Mouse (Mus musculus) intestine, embryonic 14.5 days (tissue): ENCODE data around the gene Ces2c. TPM values are rescaled to one million over a fixed set of nuclear protein-coding genes. Genes with fewer than 3 reads are reported as not detected.
A peak's percentile ranks its signal among the peaks of the same experiment; 100 is the strongest.
"Not testable (repeated sequence)": the region's sequence is repeated elsewhere in the genome, so short reads cannot be mapped to it uniquely, and the experiment has no call there.

Source experiments
- ATAC-seq: fragments of 200-750 bp; cut with Nextera tagmentation; replicated peaks from 2 replicates; pipeline ENCODE4 v1.8.0; 2017; ENCODE audit warnings: low read depth, moderate number of reproducible peaks, moderate TSS enrichment, moderate library complexity; ENCODE audit not compliant: low FRiP score, low TSS enrichment
- DNase-seq: peaks from one replicate; pipeline ENCODE4 v3.0.0-alpha.2; 2018; ENCODE audit warnings: low spot score
- H3K27ac ChIP-seq: fragments of 300-500 bp; sonication (generic); 2 replicates; pipeline ENCODE4 v1.5.1; 2014; ENCODE audit warnings: low read depth, mild to moderate bottlenecking, control low read depth
- H3K27me3 ChIP-seq: fragments of 300-500 bp; sonication (generic); replicated peaks from 2 replicates; pipeline ENCODE4 v1.6.1; 2014; ENCODE audit warnings: low read length, control low read depth; ENCODE audit not compliant: control insufficient read depth, insufficient read depth
- H3K36me3 ChIP-seq: fragments of 300-500 bp; sonication (generic); 2 replicates; pipeline ENCODE4 v1.6.1; 2014; ENCODE audit warnings: low read length, control low read depth; ENCODE audit not compliant: control insufficient read depth, insufficient read depth
- H3K4me1 ChIP-seq: fragments of 300-500 bp; sonication (generic); replicated peaks from 2 replicates; pipeline ENCODE4 v1.6.1; 2014; ENCODE audit warnings: low read length, control low read depth, mixed read lengths; ENCODE audit not compliant: control insufficient read depth, insufficient read depth
- H3K4me2 ChIP-seq: fragments of 300-500 bp; sonication (generic); 2 replicates; pipeline ENCODE4 v1.6.1; 2014; ENCODE audit warnings: low read length
- H3K4me3 ChIP-seq: fragments of 300-500 bp; sonication (generic); 2 replicates; pipeline ENCODE4 v1.5.1; 2014; ENCODE audit warnings: low read depth, low read length, control low read depth, mixed read lengths
- H3K9ac ChIP-seq: fragments of 300-500 bp; sonication (generic); 2 replicates; pipeline ENCODE4 v1.6.1; 2014; ENCODE audit warnings: mild to moderate bottlenecking, low read length
- H3K9me3 ChIP-seq: fragments of 300-500 bp; sonication (generic); 2 replicates; pipeline ENCODE4 v1.6.1; 2016; ENCODE audit warnings: low read length, control low read depth; ENCODE audit not compliant: control insufficient read depth
- WGBS: fragments of 180-500 bp; shearing (Covaris S2); extraction: QIAGEN DNeasy Blood & Tissue Kit; methylation state at CpG from one replicate; pipeline ENCODE4 v1.1.7; 2014; 5-methylcytosine and 5-hydroxymethylcytosine counted together
- polyA plus RNA-seq: library from polyadenylated mRNA; unstranded; fragments of >200 nt; fragmentation: Nextera tagmentation; extraction: Ambion mirVana; gene quantifications from 2 replicates; pipeline ENCODE4 v1.2.1, GENCODE M21; 2014

Gene Ces2c
- polyA plus RNA-seq, 1 experiment from 2014 or later: 0.55 TPM

DNA sequence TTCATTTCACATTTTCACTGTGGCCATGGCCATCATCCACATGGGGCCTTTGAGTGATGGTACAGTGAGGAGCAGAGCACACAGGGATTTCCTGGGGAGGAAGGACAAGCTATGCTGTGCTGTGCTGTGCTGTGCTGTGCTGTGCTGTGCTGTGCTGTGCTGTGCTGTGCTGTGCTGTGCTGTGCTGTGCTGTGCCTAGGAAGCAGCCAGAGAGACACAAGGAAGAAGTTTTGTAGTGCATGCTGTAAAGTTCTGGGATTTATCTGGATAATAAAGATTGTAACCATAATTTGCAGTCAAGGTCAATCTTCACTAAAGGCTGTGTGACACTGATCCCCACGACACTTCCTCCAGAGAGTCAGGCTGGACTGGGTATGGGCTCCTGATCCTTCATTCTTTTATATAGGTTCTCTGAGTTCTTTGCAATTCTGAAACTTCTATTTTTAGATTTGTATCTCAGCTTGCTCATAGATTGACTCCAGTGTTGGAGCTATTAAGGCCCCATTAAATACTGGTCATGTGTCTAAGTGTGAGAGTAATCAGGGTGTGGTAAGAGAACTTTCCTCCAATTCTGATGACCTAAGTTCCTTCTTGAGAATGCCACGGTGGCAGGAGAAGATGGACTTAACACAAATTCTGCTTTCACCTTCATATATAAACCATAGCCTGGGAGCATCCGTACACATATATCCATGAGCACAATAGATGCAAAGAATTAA, 5.3 kb upstream of the Ces2c start:
- Histone ChIP-seq H3K4me1 (no peaks in the 10 kb centered on the region), H3K9me3 (no peaks in the 10 kb centered on the region), H3K4me2 (no peak overlapping the region), H3K4me3 (no peak overlapping the region), H3K36me3 (no peaks in the 10 kb centered on the region), H3K9ac (no peak overlapping the region), H3K27me3 (no peaks in the 10 kb centered on the region), H3K27ac (no peak overlapping the region)
- ATAC-seq: no peak
- WGBS: 84% methylated on average over 3 of the region's 3 CpGs
- no peak for DNase-seq

DNA sequence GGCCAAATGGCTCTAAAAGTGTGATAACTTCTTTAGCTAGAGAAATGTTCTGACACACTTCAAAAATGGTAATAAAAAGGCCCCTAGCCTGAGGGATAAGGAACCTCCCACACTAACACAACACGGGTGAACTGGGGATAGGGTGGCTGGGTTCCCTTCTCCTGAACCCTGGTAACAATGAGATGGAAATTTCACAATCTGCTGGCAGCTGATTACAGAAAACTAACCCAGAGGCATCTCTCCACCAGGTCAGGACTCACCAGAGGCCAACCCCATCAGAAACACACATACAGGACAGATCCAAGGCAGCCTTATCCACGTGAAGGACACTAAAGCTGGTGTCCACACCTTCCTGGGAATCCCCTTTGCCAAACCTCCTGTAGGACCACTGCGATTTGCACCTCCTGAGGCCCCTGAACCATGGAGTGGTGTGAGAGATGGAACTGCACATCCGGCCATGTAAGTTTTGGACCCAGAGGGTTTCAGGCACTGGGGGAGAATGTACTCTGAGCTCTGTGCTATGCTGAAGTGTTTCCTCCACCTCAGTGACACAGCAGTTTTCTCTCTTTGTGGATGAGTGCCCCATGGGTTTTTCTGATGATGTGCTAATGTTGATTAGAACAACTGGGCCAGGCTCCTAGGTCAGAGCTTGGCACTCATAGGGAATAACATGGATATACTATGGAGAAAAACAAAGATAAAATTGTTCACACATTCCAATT, 1.0 kb downstream of the Ces2c start:
- H3K9ac ChIP-seq: no peak overlapping the region
- no peaks in the 10 kb centered on the region for H3K36me3 ChIP-seq
- H3K27me3 ChIP-seq: no peaks in the 10 kb centered on the region
- no peak overlapping the region for H3K4me3 ChIP-seq
- no peak for ATAC-seq
- no peaks in the 10 kb centered on the region for H3K4me1 ChIP-seq
- H3K9me3 ChIP-seq: no peaks in the 10 kb centered on the region
- WGBS: 73% methylated on average over 4 of the region's 4 CpGs
- H3K4me2 ChIP-seq: no peak overlapping the region
- H3K27ac ChIP-seq: no peak overlapping the region
- no peak for DNase-seq

DNA sequence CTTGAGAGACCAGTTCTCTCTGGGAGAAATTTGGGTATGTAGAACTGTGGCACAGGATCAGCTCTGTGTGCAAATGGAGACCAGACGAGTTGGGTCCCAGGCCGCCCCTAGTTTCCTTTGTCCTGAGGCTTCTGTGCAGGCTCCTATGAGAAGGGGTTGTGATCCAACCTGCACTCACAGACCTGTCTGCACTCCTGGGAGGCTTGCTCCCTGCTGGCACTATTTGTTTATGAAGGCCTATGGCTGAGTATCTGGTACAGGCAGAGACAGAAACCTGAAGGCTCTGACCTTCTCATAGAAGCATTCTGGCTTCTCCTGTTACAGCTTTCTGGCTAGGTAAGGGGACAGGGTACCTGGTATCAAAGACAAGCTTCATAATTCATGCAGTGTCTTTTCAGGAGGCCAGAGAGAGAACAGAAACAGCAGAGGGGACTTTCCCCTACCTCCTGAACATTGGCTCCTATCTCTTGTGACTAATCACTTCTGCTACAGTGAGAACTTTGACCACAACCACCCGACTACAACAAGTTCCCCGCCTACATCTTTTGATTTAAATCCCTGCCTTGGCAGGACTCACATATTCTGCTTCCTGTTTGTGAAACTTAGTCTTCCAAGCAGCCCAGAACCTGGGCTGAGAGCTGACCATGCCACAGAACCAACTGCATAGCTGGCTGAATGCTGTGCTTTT, 20.1 kb downstream of the Ces2c start:
- DNase-seq, H3K9me3 ChIP-seq, H3K9ac ChIP-seq, H3K4me3 ChIP-seq, H3K27me3 ChIP-seq, H3K4me1 ChIP-seq, H3K27ac ChIP-seq, H3K36me3 ChIP-seq, H3K4me2 ChIP-seq, ATAC-seq: not testable (repeated sequence)
- WGBS: no CpG with 5 or more reads among the region's 4 CpGs

DNA sequence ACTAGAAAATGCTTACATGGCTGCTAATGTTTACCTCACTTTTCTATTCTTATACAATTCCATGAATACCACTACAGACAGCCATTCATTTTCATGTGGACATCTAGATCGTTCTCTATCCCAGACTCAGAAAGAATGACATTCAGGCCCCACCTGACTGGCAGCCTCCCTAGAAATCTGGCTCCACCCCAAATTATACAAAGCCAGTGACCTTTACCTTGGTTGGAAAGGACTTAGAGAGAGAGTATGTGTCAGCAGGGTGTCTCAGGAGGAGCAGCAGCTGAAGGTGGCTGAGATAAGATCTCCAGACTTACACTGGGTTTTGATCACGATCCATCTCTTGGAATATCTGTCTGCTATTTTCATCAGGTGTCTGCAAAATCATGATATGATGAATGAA, 22.0 kb downstream of the Ces2c start:
- H3K9me3 ChIP-seq, H3K4me1 ChIP-seq, H3K27ac ChIP-seq, ATAC-seq, H3K9ac ChIP-seq, H3K4me3 ChIP-seq, H3K4me2 ChIP-seq, H3K36me3 ChIP-seq, H3K27me3 ChIP-seq, DNase-seq: not testable (repeated sequence)
- no CpG with 5 or more reads among the region's 2 CpGs for WGBS

DNA sequence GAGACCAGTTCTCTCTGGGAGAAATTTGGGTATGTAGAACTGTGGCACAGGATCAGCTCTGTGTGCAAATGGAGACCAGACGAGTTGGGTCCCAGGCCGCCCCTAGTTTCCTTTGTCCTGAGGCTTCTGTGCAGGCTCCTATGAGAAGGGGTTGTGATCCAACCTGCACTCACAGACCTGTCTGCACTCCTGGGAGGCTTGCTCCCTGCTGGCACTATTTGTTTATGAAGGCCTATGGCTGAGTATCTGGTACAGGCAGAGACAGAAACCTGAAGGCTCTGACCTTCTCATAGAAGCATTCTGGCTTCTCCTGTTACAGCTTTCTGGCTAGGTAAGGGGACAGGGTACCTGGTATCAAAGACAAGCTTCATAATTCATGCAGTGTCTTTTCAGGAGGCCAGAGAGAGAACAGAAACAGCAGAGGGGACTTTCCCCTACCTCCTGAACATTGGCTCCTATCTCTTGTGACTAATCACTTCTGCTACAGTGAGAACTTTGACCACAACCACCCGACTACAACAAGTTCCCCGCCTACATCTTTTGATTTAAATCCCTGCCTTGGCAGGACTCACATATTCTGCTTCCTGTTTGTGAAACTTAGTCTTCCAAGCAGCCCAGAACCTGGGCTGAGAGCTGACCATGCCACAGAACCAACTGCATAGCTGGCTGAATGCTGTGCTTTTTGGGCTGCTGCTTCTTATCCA, 39.5 kb downstream of the Ces2c start:
- H3K27me3 ChIP-seq, H3K4me2 ChIP-seq, H3K9ac ChIP-seq, H3K9me3 ChIP-seq, H3K36me3 ChIP-seq, H3K4me1 ChIP-seq, H3K27ac ChIP-seq, DNase-seq, H3K4me3 ChIP-seq: not testable (repeated sequence)
- WGBS: no CpG with 5 or more reads among the region's 4 CpGs
- ATAC-seq: peak; percentile 77

DNA sequence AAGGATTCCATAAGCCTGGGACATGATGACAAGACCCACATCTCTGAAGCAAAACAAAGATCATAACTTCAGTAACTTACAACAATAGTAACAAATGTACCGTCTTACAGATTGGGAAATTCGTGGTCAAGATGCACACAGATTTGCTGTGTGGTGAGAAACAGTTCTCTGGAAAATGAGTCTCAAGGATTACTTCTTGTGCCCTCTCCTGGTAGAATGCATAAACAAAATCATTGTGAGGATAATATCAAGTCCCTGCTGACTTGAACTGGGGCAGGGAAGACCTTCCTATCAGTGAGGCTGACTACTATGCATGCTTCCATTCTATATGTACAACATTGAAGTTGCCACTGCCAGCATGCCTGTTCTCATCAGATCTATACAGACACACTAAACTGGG, 54.9 kb downstream of the Ces2c start:
- Histone ChIP-seq H3K36me3 (no peaks in the 10 kb centered on the region), H3K27ac (no peak overlapping the region), H3K27me3 (no peaks in the 10 kb centered on the region), H3K4me1 (no peaks in the 10 kb centered on the region), H3K9ac (no peak overlapping the region), H3K4me3 (no peak overlapping the region), H3K9me3 (no peaks in the 10 kb centered on the region), H3K4me2 (no peak overlapping the region)
- ATAC-seq (no peak), DNase-seq (no peak)
- 71% methylated on average over 2 of the region's 2 CpGs for WGBS

Other genes with a start within 250 kb of the Ces2c start
- 0.15 and 0.42 TPM in 2 replicates for gene Cdh16, start 222.7 kb upstream of the Ces2c start, polyA plus RNA-seq
- gene Rrad, start 215.7 kb upstream of the Ces2c start, polyA plus RNA-seq: 3.8 and 4.0 TPM in 2 replicates
- gene Ciao2b, start 205.1 kb upstream of the Ces2c start, polyA plus RNA-seq: 86.7 and 92.2 TPM in 2 replicates
- 0.42 and 1.1 TPM in 2 replicates for gene Ces2a, start 113.1 kb upstream of the Ces2c start, polyA plus RNA-seq
- gene Ces2b, start 15.5 kb upstream of the Ces2c start, polyA plus RNA-seq: 0.09 and 0.27 TPM in 2 replicates
- gene Ces2e, start 79.2 kb downstream of the Ces2c start, polyA plus RNA-seq: 0.86 and 2.0 TPM in 2 replicates
- not detected in 2 replicates for gene Ces2f, start 100.3 kb downstream of the Ces2c start, polyA plus RNA-seq
- gene Ces2g, start 114.7 kb downstream of the Ces2c start, polyA plus RNA-seq: 0.12 and 0.31 TPM in 2 replicates
- not detected in 2 replicates for gene Ces2h, start 153.8 kb downstream of the Ces2c start, polyA plus RNA-seq
- not detected in 2 replicates for gene Ces3a, start 201.5 kb downstream of the Ces2c start, polyA plus RNA-seq
- gene Ces3b, start 236.7 kb downstream of the Ces2c start, polyA plus RNA-seq: not detected in 2 replicates